Mouse (Mus musculus): Measurements from ENCODE around the gene Ugcg. TPM values are rescaled to one million over a fixed set of nuclear protein-coding genes. Genes with fewer than 3 reads are reported as not detected.

Gene Ugcg
- total RNA-seq, 1 experiment from 2014 or later: 69.4 TPM

- no peak for ATAC-seq (replicated peaks in 1 of 2; ENCODE audit: insufficient read depth in 1 of 2, low FRiP score in 2 of 2, low TSS enrichment in 1 of 2, low read depth in 1 of 2, poor library complexity in 2 of 2, severe bottlenecking in 2 of 2)
These were observed 74.4 kb downstream of the Ugcg start for GRCm38 (mm10) chr4:59263418-59263817.

GRCm38 (mm10) chr4:59264611-59265095, 75.6 kb downstream of the Ugcg start:
- no peak for ATAC-seq (replicated peaks in 1 of 2; ENCODE audit: insufficient read depth in 1 of 2, low FRiP score in 2 of 2, low TSS enrichment in 1 of 2, low read depth in 1 of 2, poor library complexity in 2 of 2, severe bottlenecking in 2 of 2)

GRCm38 (mm10) chr4:59265182-59265581, 76.1 kb downstream of the Ugcg start:
- peak; percentile 38 to 42; a peak in 3 of 4 replicates for ATAC-seq (replicated peaks in 1 of 2; ENCODE audit: insufficient read depth in 1 of 2, low FRiP score in 2 of 2, low TSS enrichment in 1 of 2, low read depth in 1 of 2, poor library complexity in 2 of 2, severe bottlenecking in 2 of 2)

- ATAC-seq (replicated peaks in 1 of 2; ENCODE audit: insufficient read depth in 1 of 2, low FRiP score in 2 of 2, low TSS enrichment in 1 of 2, low read depth in 1 of 2, poor library complexity in 2 of 2, severe bottlenecking in 2 of 2): no peak
These were observed 76.6 kb downstream of the Ugcg start for GRCm38 (mm10) chr4:59265631-59266030.

Other genes with a start within 250 kb of the Ugcg start
- gene Zkscan16, start 245.6 kb upstream of the Ugcg start, total RNA-seq (2017): not detected in 2 replicates
- 2.5 and 10.8 TPM in 2 replicates for gene Ptgr1, start 202.1 kb upstream of the Ugcg start, total RNA-seq (2017)
- 11.1 and 16.5 TPM in 2 replicates for gene Dnajc25, start 194.2 kb upstream of the Ugcg start, total RNA-seq (2017)
- not detected in 2 replicates for gene Gm20503, start 186.0 kb upstream of the Ugcg start, total RNA-seq (2017)
- gene Gng10, start 154.2 kb upstream of the Ugcg start, total RNA-seq (2017): 82.1 and 96.4 TPM in 2 replicates
- not detected in 2 replicates for gene AI481877, start 50.3 kb upstream of the Ugcg start, total RNA-seq (2017)
- gene Susd1, start 249.4 kb downstream of the Ugcg start, total RNA-seq (2017): 130 and 131 TPM in 2 replicates

Measured in hematopoietic stem cell, adult 5-6 weeks (primary cell).